Mouse (Mus musculus): ENCODE results near the gene Nell2. TPM values are rescaled to one million over a fixed set of nuclear protein-coding genes. Genes with fewer than 3 reads are reported as not detected.
A peak's percentile ranks its signal among the peaks of the same experiment; 100 is the strongest.

Gene Nell2
- polyA plus RNA-seq, 1 experiment from 2014 or later: 20.1 TPM

GRCm38 (mm10) chr15:95316626-95317025, 211.7 kb downstream of the Nell2 start:
- H3K4me2 ChIP-seq (replicated peaks): no peak overlapping the region
- H3K4me1 ChIP-seq: peaks cover 15% of the 10 kb centered on the region
- no peak overlapping the region for H3K27ac ChIP-seq
- no peak overlapping the region for H3K4me3 ChIP-seq
- H3K9me3 ChIP-seq: no peaks in the 10 kb centered on the region
- 33% methylated on average over 4 of the region's 4 CpGs for WGBS
- H3K36me3 ChIP-seq: no peaks in the 10 kb centered on the region
- H3K27me3 ChIP-seq: no peaks in the 10 kb centered on the region; the same call in 1 of the 2 replicates
- H3K9ac ChIP-seq: no peak overlapping the region
- no peak for ATAC-seq (ENCODE audit: low FRiP score, low read depth)

GRCm38 (mm10) chr15:95314808-95315145, 213.6 kb downstream of the Nell2 start:
- ATAC-seq (ENCODE audit: low FRiP score, low read depth): no peak
- H3K9me3 ChIP-seq: no peaks in the 10 kb centered on the region
- no peak overlapping the region for H3K27ac ChIP-seq
- 80% methylated on average over 5 of the region's 5 CpGs for WGBS
- H3K4me3 ChIP-seq: no peak overlapping the region
- H3K27me3 ChIP-seq: no peaks in the 10 kb centered on the region; the same call in 1 of the 2 replicates
- H3K4me2 ChIP-seq (replicated peaks): no peak overlapping the region
- peaks cover 15% of the 10 kb centered on the region for H3K4me1 ChIP-seq
- no peaks in the 10 kb centered on the region for H3K36me3 ChIP-seq
- H3K9ac ChIP-seq: no peak overlapping the region

GRCm38 (mm10) chr15:95314121-95314807, 214.1 kb downstream of the Nell2 start:
- no peak overlapping the region for H3K4me3 ChIP-seq
- no peak overlapping the region for H3K9ac ChIP-seq
- no peak for ATAC-seq (ENCODE audit: low FRiP score, low read depth)
- no peak overlapping the region for H3K27ac ChIP-seq
- H3K4me1 ChIP-seq: peaks cover 15% of the 10 kb centered on the region
- WGBS: 40% methylated on average over 16 of the region's 16 CpGs
- no peaks in the 10 kb centered on the region for H3K9me3 ChIP-seq
- H3K4me2 ChIP-seq (replicated peaks): no peak overlapping the region
- no peaks in the 10 kb centered on the region for H3K36me3 ChIP-seq
- H3K27me3 ChIP-seq: no peaks in the 10 kb centered on the region; the same call in 1 of the 2 replicates

GRCm38 (mm10) chr15:95313286-95313685, 215.1 kb downstream of the Nell2 start:
- Histone ChIP-seq H3K9me3 (no peaks in the 10 kb centered on the region), H3K27me3 (no peaks in the 10 kb centered on the region; the same call in 1 of the 2 replicates), H3K27ac (no peak overlapping the region), H3K4me1 (peaks cover 15% of the 10 kb centered on the region), H3K4me3 (no peak overlapping the region), H3K36me3 (no peaks in the 10 kb centered on the region), H3K9ac (no peak overlapping the region), H3K4me2 (replicated peaks) (no peak overlapping the region)
- WGBS: 61% methylated on average over 5 of the region's 5 CpGs
- ATAC-seq (ENCODE audit: low FRiP score, low read depth): no peak

DNA sequence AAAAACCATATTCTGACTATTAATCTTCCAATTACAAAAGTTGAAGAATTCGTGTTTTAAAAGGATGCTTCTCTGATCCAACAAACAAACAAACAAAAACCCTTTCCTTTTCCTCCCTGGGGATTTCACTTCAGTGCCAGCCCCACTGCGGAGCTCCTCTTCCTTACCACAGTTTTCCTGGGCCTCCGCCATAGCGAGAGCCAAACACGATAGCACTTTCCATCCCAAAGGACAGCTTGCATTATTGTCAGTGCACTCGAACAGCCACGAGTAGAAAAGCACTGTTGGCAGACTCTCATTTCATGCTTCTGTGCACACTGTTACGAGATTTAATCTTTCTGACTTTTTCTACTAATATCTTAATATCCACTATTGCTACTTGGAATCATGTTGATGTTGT, 224.3 kb downstream of the Nell2 start:
- Histone ChIP-seq H3K4me3 (no peak overlapping the region), H3K4me1 (no peaks in the 10 kb centered on the region), H3K4me2 (replicated peaks) (no peak overlapping the region), H3K9me3 (no peaks in the 10 kb centered on the region), H3K9ac (no peak overlapping the region), H3K27me3 (no peaks in the 10 kb centered on the region), H3K36me3 (no peaks in the 10 kb centered on the region), H3K27ac (no peak overlapping the region)
- ATAC-seq (ENCODE audit: low FRiP score, low read depth): no peak
- 83% methylated on average over 8 of the region's 8 CpGs for WGBS

- no peak overlapping the region for H3K4me2 ChIP-seq (replicated peaks)
- WGBS: 86% methylated on average over 10 of the region's 10 CpGs
- no peaks in the 10 kb centered on the region for H3K4me1 ChIP-seq
- H3K36me3 ChIP-seq: no peaks in the 10 kb centered on the region
- no peak overlapping the region for H3K9ac ChIP-seq
- H3K27me3 ChIP-seq: no peaks in the 10 kb centered on the region; the same call in 1 of the 2 replicates
- ATAC-seq (ENCODE audit: low FRiP score, low read depth): no peak
- H3K27ac ChIP-seq: no peak overlapping the region
- H3K9me3 ChIP-seq: no peaks in the 10 kb centered on the region
- H3K4me3 ChIP-seq: no peak overlapping the region
Observed at GRCm38 (mm10) chr15:95296561-95296960, 231.8 kb downstream of the Nell2 start.

DNA sequence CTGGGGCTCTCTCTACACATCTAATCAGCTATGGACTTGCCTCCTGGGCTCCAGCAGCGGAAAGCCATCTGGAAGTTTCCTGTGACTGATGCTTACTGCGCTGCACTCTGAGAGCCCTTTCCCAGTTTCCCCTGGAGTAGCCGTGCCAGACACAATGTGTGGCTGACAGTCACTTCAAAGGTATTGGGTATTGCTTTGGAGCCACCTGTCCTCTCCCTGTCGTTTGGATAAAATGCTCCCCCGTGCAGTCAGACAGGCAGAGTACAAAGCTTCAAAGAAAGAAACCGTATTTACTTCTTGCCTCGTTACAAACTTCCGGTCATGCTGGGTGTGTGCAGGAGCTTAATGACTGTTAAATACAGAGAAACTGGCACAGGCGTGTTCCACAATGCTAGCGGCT, 239.3 kb downstream of the Nell2 start:
- Histone ChIP-seq H3K27ac (no peak overlapping the region), H3K4me1 (peaks cover 18% of the 10 kb centered on the region), H3K36me3 (no peaks in the 10 kb centered on the region), H3K9me3 (no peaks in the 10 kb centered on the region), H3K9ac (no peak overlapping the region), H3K4me2 (replicated peaks) (peak overlapping the region; percentile 38; the same call in 1 of the 2 replicates), H3K4me3 (no peak overlapping the region), H3K27me3 (no peaks in the 10 kb centered on the region; the same call in 1 of the 2 replicates)
- WGBS: 14% methylated on average over 10 of the region's 10 CpGs
- ATAC-seq (ENCODE audit: low FRiP score, low read depth): no peak

- H3K27me3 ChIP-seq: no peaks in the 10 kb centered on the region
- no peak overlapping the region for H3K9ac ChIP-seq
- peaks cover 22% of the 10 kb centered on the region for H3K4me1 ChIP-seq
- ATAC-seq (ENCODE audit: low FRiP score, low read depth): peak; percentile 44; the same call in 1 of the 2 replicates
- 17% methylated on average over 6 of the region's 6 CpGs for WGBS
- no peaks in the 10 kb centered on the region for H3K9me3 ChIP-seq
- no peaks in the 10 kb centered on the region for H3K36me3 ChIP-seq
- H3K4me2 ChIP-seq (replicated peaks): peak overlapping the region; percentile 29; the same call in 1 of the 2 replicates
- H3K27ac ChIP-seq: no peak overlapping the region
- H3K4me3 ChIP-seq: no peak overlapping the region
Observed at GRCm38 (mm10) chr15:95285199-95285598, 243.2 kb downstream of the Nell2 start.

GRCm38 (mm10) chr15:95280986-95281385, 247.4 kb downstream of the Nell2 start:
- Histone ChIP-seq H3K4me1 (peaks cover 17% of the 10 kb centered on the region), H3K36me3 (no peaks in the 10 kb centered on the region), H3K27ac (no peak overlapping the region), H3K27me3 (no peaks in the 10 kb centered on the region), H3K9ac (no peak overlapping the region), H3K4me2 (replicated peaks) (no peak overlapping the region), H3K4me3 (no peak overlapping the region), H3K9me3 (no peaks in the 10 kb centered on the region)
- no peak for ATAC-seq (ENCODE audit: low FRiP score, low read depth)
- WGBS: 82% methylated on average over 2 of the region's 2 CpGs

- 93% methylated on average over 4 of the region's 4 CpGs for WGBS
- H3K4me1 ChIP-seq: peaks cover 7% of the 10 kb centered on the region
- H3K27ac ChIP-seq: no peak overlapping the region
- H3K9me3 ChIP-seq: no peaks in the 10 kb centered on the region
- no peak overlapping the region for H3K4me3 ChIP-seq
- no peak overlapping the region for H3K9ac ChIP-seq
- H3K27me3 ChIP-seq: no peaks in the 10 kb centered on the region
- no peak overlapping the region for H3K4me2 ChIP-seq (replicated peaks)
- ATAC-seq (ENCODE audit: low FRiP score, low read depth): no peak
- no peaks in the 10 kb centered on the region for H3K36me3 ChIP-seq
Observed at GRCm38 (mm10) chr15:95278001-95278400, 250.4 kb downstream of the Nell2 start.

DNA sequence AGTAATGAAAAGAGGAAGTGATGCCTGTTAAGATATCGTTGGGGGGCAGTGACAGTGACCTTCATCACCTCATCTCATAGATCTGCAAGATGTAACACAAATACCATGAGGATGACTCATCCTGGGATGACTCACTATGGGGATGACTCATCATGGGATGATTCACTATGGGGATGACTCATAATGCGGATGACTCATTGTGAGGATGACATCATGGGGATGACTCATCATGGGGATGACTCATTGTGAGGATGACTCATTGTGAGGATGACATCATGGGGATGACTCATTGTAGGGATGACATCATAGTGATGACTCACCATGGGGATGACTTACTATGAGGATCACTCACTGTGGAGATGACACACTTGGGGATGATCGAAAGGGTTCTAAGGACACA, 251.8 kb downstream of the Nell2 start:
- H3K36me3 ChIP-seq: no peaks in the 10 kb centered on the region
- WGBS: 93% methylated on average over 3 of the region's 3 CpGs
- H3K27ac ChIP-seq: no peak overlapping the region
- no peak overlapping the region for H3K4me3 ChIP-seq
- no peak for ATAC-seq (ENCODE audit: low FRiP score, low read depth)
- H3K4me2 ChIP-seq (replicated peaks): no peak overlapping the region
- H3K9me3 ChIP-seq: no peaks in the 10 kb centered on the region
- no peaks in the 10 kb centered on the region for H3K27me3 ChIP-seq
- no peak overlapping the region for H3K9ac ChIP-seq
- H3K4me1 ChIP-seq: 0 out of 2 replicates have a peak, but pooled peaks cover 4% of the 10 kb centered on the region

- no peak for ATAC-seq (ENCODE audit: low FRiP score, low read depth)
- 0 out of 2 replicates have a peak, but pooled peaks cover 4% of the 10 kb centered on the region for H3K4me1 ChIP-seq
Observed at GRCm38 (mm10) chr15:95275553-95275952, 252.8 kb downstream of the Nell2 start.

DNA sequence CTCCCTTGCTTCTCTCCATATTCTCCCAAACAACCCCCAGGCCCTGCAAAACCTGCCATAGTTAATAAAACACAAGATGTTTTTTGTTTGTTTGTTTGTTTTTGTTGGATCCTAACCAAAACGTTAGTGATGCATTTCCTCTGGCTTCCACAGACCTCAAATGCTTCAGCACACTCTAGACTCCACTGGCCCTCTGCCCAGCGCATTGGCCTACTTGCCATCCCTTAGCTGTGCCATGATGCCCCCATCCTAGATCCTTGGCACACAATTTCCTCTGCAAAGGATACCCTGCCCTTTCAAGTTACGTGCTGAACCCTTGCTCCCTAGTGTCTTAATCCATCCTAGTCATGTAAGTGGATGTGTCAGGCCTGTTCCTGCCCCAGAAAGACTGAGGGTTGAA, 255.1 kb downstream of the Nell2 start:
- no peak for ATAC-seq (ENCODE audit: low FRiP score, low read depth)
- Histone ChIP-seq H3K4me2 (replicated peaks) (no peak overlapping the region), H3K9me3 (no peaks in the 10 kb centered on the region), H3K27ac (no peak overlapping the region), H3K4me3 (no peak overlapping the region), H3K9ac (no peak overlapping the region), H3K27me3 (no peaks in the 10 kb centered on the region), H3K4me1 (no peaks in the 10 kb centered on the region), H3K36me3 (no peaks in the 10 kb centered on the region)
- 75% methylated on average over 3 of the region's 3 CpGs for WGBS

More at GRCm38 (mm10) chr15:95275553-95275952, 252.8 kb downstream of the Nell2 start:
- WGBS: 86% methylated on average over 5 of the region's 5 CpGs
- H3K27me3 ChIP-seq: no peaks in the 10 kb centered on the region
- H3K4me2 ChIP-seq (replicated peaks): no peak overlapping the region
- no peaks in the 10 kb centered on the region for H3K36me3 ChIP-seq
- H3K4me3 ChIP-seq: no peak overlapping the region
- no peak overlapping the region for H3K9ac ChIP-seq
- no peaks in the 10 kb centered on the region for H3K9me3 ChIP-seq
- no peak overlapping the region for H3K27ac ChIP-seq

Measured in limb, embryonic 13.5 days (tissue).